Mouse (Mus musculus) forebrain, embryonic 16.5 days (tissue): ENCODE results near the gene Zdhhc15. TPM values are rescaled to one million over a fixed set of nuclear protein-coding genes. Genes with fewer than 3 reads are reported as not detected.
"Not testable (repeated sequence)": the region's sequence is repeated elsewhere in the genome, so short reads cannot be mapped to it uniquely, and the experiment has no call there.

Experiments used
- ATAC-seq: fragments of 200-750 bp; cut with Nextera tagmentation; 2 replicates; pipeline ENCODE4 v1.8.0; 2017; ENCODE audit warnings: mild to moderate bottlenecking, moderate library complexity
- H3K27ac ChIP-seq: fragments of 300-500 bp; sonication (generic); 2 replicates; pipeline ENCODE4 v1.5.1; 2014; ENCODE audit warnings: low read length, control low read depth
- H3K27me3 ChIP-seq: fragments of 300-500 bp; sonication (generic); replicated peaks from 2 replicates; pipeline ENCODE4 v1.6.1; 2014; ENCODE audit warnings: low read length; ENCODE audit not compliant: control insufficient read depth, insufficient read depth
- H3K36me3 ChIP-seq: fragments of 300-500 bp; sonication (generic); 2 replicates; pipeline ENCODE4 v1.6.1; 2014; ENCODE audit not compliant: control insufficient read depth, insufficient read depth
- H3K4me1 ChIP-seq: fragments of 300-500 bp; sonication (generic); replicated peaks from 2 replicates; pipeline ENCODE4 v1.6.1; 2014; ENCODE audit warnings: low read length; ENCODE audit not compliant: control insufficient read depth, insufficient read depth
- H3K4me2 ChIP-seq: fragments of 300-500 bp; sonication (generic); 2 replicates; pipeline ENCODE4 v1.6.1; 2014; ENCODE audit warnings: mild to moderate bottlenecking, low read length, control low read depth
- H3K4me3 ChIP-seq: fragments of 300-500 bp; sonication (generic); replicated peaks from 2 replicates; pipeline ENCODE4 v1.5.1; 2014; ENCODE audit warnings: mild to moderate bottlenecking, low read length, control low read depth
- H3K9ac ChIP-seq: fragments of 300-500 bp; sonication (generic); replicated peaks from 2 replicates; pipeline ENCODE4 v1.6.1; 2014; ENCODE audit warnings: low read depth, low read length, control low read depth
- H3K9me3 ChIP-seq: fragments of 300-500 bp; sonication (generic); 2 replicates; pipeline ENCODE4 v1.6.1; 2016; ENCODE audit warnings: low read length; ENCODE audit not compliant: control insufficient read depth
- WGBS: fragments of 180-500 bp; shearing (Covaris S2); extraction: QIAGEN DNeasy Blood & Tissue Kit; methylation state at CpG from one replicate; pipeline ENCODE4 v1.1.7; 2014; 5-methylcytosine and 5-hydroxymethylcytosine counted together
- polyA plus RNA-seq: library from polyadenylated mRNA; unstranded; fragments of >200 nt; fragmentation: Nextera tagmentation; extraction: Ambion mirVana; gene quantifications from 2 replicates; pipeline ENCODE4 v1.2.1, GENCODE M21; 2015

Zdhhc15 gene
- 3.9 and 4.1 TPM in 2 replicates for polyA plus RNA-seq

- Histone ChIP-seq H3K4me3 (peak within 1 kb of the TSS; percentile 56), H3K9ac (peak within 1 kb of the TSS; percentile 60), H3K27ac (peak within 1 kb of the TSS; percentile 45), H3K9me3 (no peaks in the 10 kb centered on the region), H3K4me1 (0 out of 2 replicates have a peak, but pooled peaks cover 2% of the 10 kb centered on the region), H3K27me3 (no peaks in the 10 kb centered on the region; the same call in 1 of the 2 replicates), H3K4me2 (peak within 1 kb of the TSS; percentile 61), H3K36me3 (no peaks in the 10 kb centered on the region)
- peak; percentile 97 for ATAC-seq
- 38% methylated on average over 14 of the region's 31 CpGs for WGBS
Measured at GRCm38 (mm10) chrX:104670757-104671549, at the start of gene Zdhhc15. TSS of gene Zdhhc15 (minus strand) at chrX:104671064.

- Histone ChIP-seq H3K9me3 (no peaks in the 10 kb centered on the region), H3K4me3 (no peak overlapping the region), H3K9ac (no peak overlapping the region), H3K4me1 (no peaks in the 10 kb centered on the region), H3K27ac (no peak overlapping the region), H3K36me3 (no peaks in the 10 kb centered on the region), H3K4me2 (no peak overlapping the region), H3K27me3 (no peaks in the 10 kb centered on the region)
- ATAC-seq = no peak
- 85% methylated on average over 2 of the region's 2 CpGs for WGBS
Measured at GRCm38 (mm10) chrX:104707935-104708334, 37.1 kb upstream of the Zdhhc15 start.

DNA sequence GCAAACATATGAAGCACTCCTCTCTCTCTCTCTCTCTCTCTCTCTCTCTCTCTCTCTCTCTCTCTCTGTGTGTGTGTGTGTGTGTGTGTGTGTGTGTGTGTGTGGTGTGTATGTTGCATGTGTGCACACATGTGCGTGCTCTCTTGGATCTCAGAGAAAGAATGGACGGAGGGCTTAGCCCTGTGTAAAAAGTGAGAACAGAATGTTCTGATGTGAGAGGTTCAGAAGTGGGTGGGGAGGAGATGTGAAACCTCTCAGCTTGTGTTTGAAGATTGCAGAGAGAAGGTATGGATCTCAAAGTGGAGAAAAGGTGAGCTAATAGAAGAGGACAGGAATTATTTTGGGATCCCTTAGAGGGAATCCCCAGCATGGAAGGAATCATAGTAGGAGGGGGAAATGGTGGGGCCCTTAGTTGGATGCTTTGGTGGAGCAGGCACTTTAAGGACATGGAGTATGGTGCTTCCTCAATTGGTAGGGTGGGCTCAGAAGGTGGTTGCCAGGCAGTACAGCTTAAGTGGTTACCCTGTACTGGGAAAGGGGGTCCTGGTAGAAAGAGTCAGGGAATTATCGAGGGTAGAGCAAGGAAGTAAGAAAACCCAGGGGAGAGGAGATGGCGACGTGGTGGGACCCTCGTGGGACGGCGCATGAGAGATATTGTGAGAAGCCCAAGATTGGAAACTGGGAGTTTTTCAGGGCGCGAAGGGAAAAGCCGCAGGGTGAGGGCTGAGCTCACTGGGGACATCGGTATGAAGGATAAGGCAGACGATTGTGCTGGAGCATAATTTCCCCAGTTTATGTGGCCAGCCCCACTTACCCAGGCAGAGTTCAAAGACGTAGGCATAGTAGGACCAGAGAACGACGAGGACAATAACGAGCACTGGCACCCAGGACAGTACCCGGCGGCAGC, 761 bp downstream of the Zdhhc15 start:
- no peaks in the 10 kb centered on the region for H3K9me3 ChIP-seq
- peak; percentile 49; the same call in 1 of the 2 replicates for ATAC-seq
- no peaks in the 10 kb centered on the region; the same call in 1 of the 2 replicates for H3K27me3 ChIP-seq
- peak overlapping the region; percentile 61 for H3K4me2 ChIP-seq
- no peaks in the 10 kb centered on the region for H3K36me3 ChIP-seq
- H3K4me3 ChIP-seq = peak overlapping the region; percentile 56
- 0 out of 2 replicates have a peak, but pooled peaks cover 2% of the 10 kb centered on the region for H3K4me1 ChIP-seq
- peak overlapping the region; percentile 60 for H3K9ac ChIP-seq
- peak overlapping the region; percentile 45 for H3K27ac ChIP-seq
- WGBS = 22% methylated on average over 19 of the region's 19 CpGs

- Histone ChIP-seq H3K4me3 (no peak overlapping the region), H3K9me3 (no peaks in the 10 kb centered on the region), H3K36me3 (no peaks in the 10 kb centered on the region), H3K9ac (no peak overlapping the region), H3K27me3 (no peaks in the 10 kb centered on the region), H3K27ac (no peak overlapping the region), H3K4me2 (no peak overlapping the region), H3K4me1 (no peaks in the 10 kb centered on the region)
- WGBS = 79% methylated on average over 1 of the region's 1 CpGs
- no peak for ATAC-seq
Measured at GRCm38 (mm10) chrX:104656976-104657375, 13.9 kb downstream of the Zdhhc15 start.

- Histone ChIP-seq H3K27ac (no peak overlapping the region), H3K4me1 (no peaks in the 10 kb centered on the region), H3K4me2 (no peak overlapping the region), H3K4me3 (no peak overlapping the region), H3K36me3 (no peaks in the 10 kb centered on the region), H3K9me3 (no peaks in the 10 kb centered on the region), H3K9ac (no peak overlapping the region), H3K27me3 (no peaks in the 10 kb centered on the region)
- no peak for ATAC-seq
- 92% methylated on average over 10 of the region's 10 CpGs for whole genome bisulfite sequencing
Measured at GRCm38 (mm10) chrX:104612531-104612930, 58.3 kb downstream of the Zdhhc15 start.

- not testable (repeated sequence) for H3K36me3 ChIP-seq, H3K4me3 ChIP-seq, H3K27ac ChIP-seq, H3K27me3 ChIP-seq, H3K4me2 ChIP-seq, H3K4me1 ChIP-seq, ATAC-seq, H3K9ac ChIP-seq, H3K9me3 ChIP-seq
- WGBS = 87% methylated on average over 2 of the region's 7 CpGs
Measured at GRCm38 (mm10) chrX:104603738-104604430, 67.0 kb downstream of the Zdhhc15 start.

GRCm38 (mm10) chrX:104602168-104602859, 68.5 kb downstream of the Zdhhc15 start:
- H3K9me3 ChIP-seq, H3K27ac ChIP-seq, H3K4me3 ChIP-seq, H3K9ac ChIP-seq, H3K27me3 ChIP-seq, H3K4me1 ChIP-seq, ATAC-seq, H3K36me3 ChIP-seq, H3K4me2 ChIP-seq: not testable (repeated sequence)
- WGBS = 91% methylated on average over 8 of the region's 13 CpGs

DNA sequence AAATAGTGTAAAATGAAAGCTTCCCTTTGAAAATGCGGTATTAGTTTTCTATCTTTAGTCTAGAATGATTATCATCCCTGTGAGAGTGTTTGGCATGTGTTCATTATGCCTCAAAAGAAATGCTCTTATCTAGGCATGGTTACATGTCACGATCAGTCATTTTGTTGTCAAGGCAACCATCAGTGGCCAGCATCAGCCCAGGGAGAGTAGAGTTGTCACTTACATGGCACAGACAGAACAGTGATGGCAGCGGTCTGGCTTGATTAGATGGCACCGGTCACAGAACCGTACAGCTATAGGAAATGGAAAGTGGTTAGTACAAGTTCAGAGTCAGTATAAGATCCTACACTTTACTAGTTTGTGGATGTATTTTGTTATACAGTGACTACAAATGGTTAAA, 96.9 kb downstream of the Zdhhc15 start:
- H3K4me2 ChIP-seq = no peak overlapping the region
- H3K9me3 ChIP-seq = no peaks in the 10 kb centered on the region
- no peak overlapping the region for H3K27ac ChIP-seq
- no peak for ATAC-seq
- no peaks in the 10 kb centered on the region for H3K4me1 ChIP-seq
- no peaks in the 10 kb centered on the region for H3K36me3 ChIP-seq
- 71% methylated on average over 5 of the region's 5 CpGs for WGBS
- no peak overlapping the region for H3K9ac ChIP-seq
- H3K27me3 ChIP-seq = no peaks in the 10 kb centered on the region
- no peak overlapping the region for H3K4me3 ChIP-seq
